Mouse (Mus musculus): Measurements from ENCODE around the gene Syn3. TPM values are rescaled to one million over a fixed set of nuclear protein-coding genes. Genes with fewer than 3 reads are reported as not detected.

The Syn3 gene
- polyA plus RNA-seq, 1 experiment from 2014 or later = 5.9 TPM

DNA sequence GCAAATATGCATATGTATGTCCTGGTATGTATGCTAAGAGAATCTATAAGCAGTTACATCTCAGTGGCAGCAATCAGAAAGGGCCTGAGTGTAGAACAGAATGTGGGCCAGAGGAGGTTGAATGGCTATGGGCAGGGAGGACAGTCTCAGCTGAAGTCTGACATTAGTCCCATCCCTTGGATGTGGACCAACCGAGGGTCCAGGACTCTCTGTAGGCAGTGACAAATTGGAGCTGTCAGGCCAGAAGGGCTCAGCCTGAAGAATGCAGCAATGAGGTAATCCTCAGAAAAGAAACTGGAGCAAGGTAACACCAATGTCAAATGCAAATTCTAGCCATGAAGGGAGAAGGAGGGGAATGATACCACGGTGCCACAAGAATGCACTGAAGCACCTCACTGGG lies 421.4 kb downstream of the Syn3 start:
- WGBS = 73% methylated on average over 2 of the region's 2 CpGs
- no peak overlapping the region for H3K4me2 ChIP-seq (ENCODE audit: low read length)
- H3K4me1 ChIP-seq (replicated peaks; ENCODE audit: insufficient read depth, low read length) = no peaks in the 10 kb centered on the region
- H3K36me3 ChIP-seq (ENCODE audit: insufficient read depth, low read length) = no peaks in the 10 kb centered on the region
- no peak overlapping the region for H3K4me3 ChIP-seq (replicated peaks; ENCODE audit: low read depth, low read length)
- no peaks in the 10 kb centered on the region for H3K27me3 ChIP-seq (ENCODE audit: insufficient read depth, low read length)
- no peak for TF ChIP-seq CTCF (IDR thresholded peaks at IDR 0.05; ENCODE audit: low read depth)
- H3K27ac ChIP-seq = no peak overlapping the region
- DNase-seq (ENCODE audit: low spot score) (no peak), ATAC-seq (replicated peaks; ENCODE audit: low FRiP score, low read depth) (no peak)
- no peak overlapping the region for H3K9ac ChIP-seq (ENCODE audit: low read depth, low read length)
- H3K9me3 ChIP-seq (replicated peaks; ENCODE audit: low read length) = no peaks in the 10 kb centered on the region

DNA sequence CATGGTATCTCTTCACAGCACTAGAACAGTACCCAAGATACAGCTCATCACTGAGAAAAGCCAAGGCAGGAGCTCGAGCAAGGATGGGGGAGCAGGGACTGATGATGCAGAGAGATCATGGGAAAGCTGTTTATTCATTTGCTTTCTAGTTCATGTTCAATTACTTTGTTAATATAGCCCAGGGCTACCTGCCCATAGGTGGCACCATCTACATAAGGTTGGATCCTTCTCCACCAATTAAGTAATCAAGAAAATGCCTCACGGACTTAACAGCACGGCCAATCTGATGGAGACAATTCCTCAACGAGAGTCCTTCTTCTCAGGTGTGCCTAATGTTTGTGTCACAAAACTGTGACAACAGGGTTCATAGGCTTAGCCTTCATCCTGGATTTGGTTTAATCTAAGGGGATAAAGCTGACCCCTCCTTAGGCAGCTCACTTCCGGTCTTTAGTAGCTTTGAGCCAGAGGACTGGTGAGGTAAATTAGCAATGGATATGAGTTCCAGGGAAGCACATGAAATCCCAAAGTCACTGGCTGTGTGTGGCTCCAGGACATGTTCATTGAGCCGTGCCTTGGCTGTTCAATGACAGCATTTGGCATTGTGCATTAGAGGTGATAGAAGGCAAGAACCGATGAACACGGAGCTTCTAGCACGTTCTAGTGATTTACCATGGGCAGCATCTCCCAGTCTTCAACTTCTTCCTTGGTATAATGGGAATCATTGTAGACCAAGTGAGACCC lies 423.6 kb downstream of the Syn3 start:
- TF ChIP-seq CTCF (IDR thresholded peaks at IDR 0.05; ENCODE audit: low read depth) = peak; percentile 68
- no peak for DNase-seq (ENCODE audit: low spot score)
- Histone ChIP-seq H3K4me1 (replicated peaks; ENCODE audit: insufficient read depth, low read length) (no peaks in the 10 kb centered on the region), H3K4me3 (replicated peaks; ENCODE audit: low read depth, low read length) (no peak overlapping the region), H3K4me2 (ENCODE audit: low read length) (no peak overlapping the region), H3K36me3 (ENCODE audit: insufficient read depth, low read length) (no peaks in the 10 kb centered on the region), H3K27me3 (ENCODE audit: insufficient read depth, low read length) (no peaks in the 10 kb centered on the region), H3K27ac (no peak overlapping the region), H3K9ac (ENCODE audit: low read depth, low read length) (no peak overlapping the region), H3K9me3 (replicated peaks; ENCODE audit: low read length) (no peaks in the 10 kb centered on the region)
- 73% methylated on average over 9 of the region's 9 CpGs for WGBS
- no peak for ATAC-seq (replicated peaks; ENCODE audit: low FRiP score, low read depth)

DNA sequence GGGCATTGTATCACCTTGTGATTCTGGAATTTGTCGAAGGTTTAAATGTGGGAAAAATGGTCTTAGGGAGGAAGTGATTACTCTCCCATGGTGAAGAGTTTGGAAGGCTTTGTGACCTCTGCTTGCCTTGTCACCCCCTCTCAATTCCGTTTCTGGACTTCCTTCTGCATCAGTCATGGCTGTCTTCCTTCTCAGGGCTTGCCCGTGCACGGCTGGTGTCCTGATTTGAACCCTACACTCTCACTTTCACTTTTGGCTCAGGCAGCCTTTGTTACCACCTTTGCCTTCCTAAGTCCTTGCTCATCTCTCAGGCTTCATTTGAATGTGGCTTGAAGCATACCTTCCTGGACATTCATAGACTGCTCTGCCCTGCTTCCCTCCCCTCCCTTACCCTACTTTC lies 424.6 kb downstream of the Syn3 start:
- no peak for TF ChIP-seq CTCF (IDR thresholded peaks at IDR 0.05; ENCODE audit: low read depth)
- no peak for DNase-seq (ENCODE audit: low spot score)
- H3K4me2 ChIP-seq (ENCODE audit: low read length) = no peak overlapping the region
- ATAC-seq (replicated peaks; ENCODE audit: low FRiP score, low read depth) = no peak
- H3K9ac ChIP-seq (ENCODE audit: low read depth, low read length) = no peak overlapping the region
- H3K36me3 ChIP-seq (ENCODE audit: insufficient read depth, low read length) = no peaks in the 10 kb centered on the region
- no peaks in the 10 kb centered on the region for H3K4me1 ChIP-seq (replicated peaks; ENCODE audit: insufficient read depth, low read length)
- H3K4me3 ChIP-seq (replicated peaks; ENCODE audit: low read depth, low read length) = no peak overlapping the region
- WGBS = 68% methylated on average over 4 of the region's 4 CpGs
- H3K27ac ChIP-seq = no peak overlapping the region
- H3K27me3 ChIP-seq (ENCODE audit: insufficient read depth, low read length) = no peaks in the 10 kb centered on the region
- H3K9me3 ChIP-seq (replicated peaks; ENCODE audit: low read length) = no peaks in the 10 kb centered on the region

DNA sequence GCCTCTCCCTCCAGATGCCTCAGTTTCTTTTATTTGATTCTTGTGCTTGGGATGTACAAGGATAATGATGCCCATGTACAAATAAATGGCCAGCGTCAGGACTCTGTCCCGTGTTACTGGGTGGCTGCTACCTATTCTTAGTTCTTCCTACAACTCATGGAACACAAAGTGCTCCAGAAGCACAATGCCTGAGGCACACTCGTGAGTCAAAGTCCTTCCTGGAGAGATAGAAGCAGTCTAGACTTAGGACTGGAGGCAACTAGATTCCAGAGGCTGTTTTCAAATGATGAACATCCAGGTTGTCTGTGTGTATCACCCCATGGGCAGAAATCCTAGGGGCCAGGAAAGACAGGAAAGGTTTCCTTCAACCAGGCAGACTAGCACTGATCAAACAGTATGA lies 427.9 kb downstream of the Syn3 start:
- ATAC-seq (replicated peaks; ENCODE audit: low FRiP score, low read depth) = no peak
- Histone ChIP-seq H3K9ac (ENCODE audit: low read depth, low read length) (no peak overlapping the region), H3K4me3 (replicated peaks; ENCODE audit: low read depth, low read length) (no peak overlapping the region), H3K27ac (no peak overlapping the region), H3K9me3 (replicated peaks; ENCODE audit: low read length) (no peaks in the 10 kb centered on the region), H3K4me2 (ENCODE audit: low read length) (no peak overlapping the region), H3K36me3 (ENCODE audit: insufficient read depth, low read length) (no peaks in the 10 kb centered on the region), H3K27me3 (ENCODE audit: insufficient read depth, low read length) (no peaks in the 10 kb centered on the region), H3K4me1 (replicated peaks; ENCODE audit: insufficient read depth, low read length) (no peaks in the 10 kb centered on the region)
- DNase-seq (ENCODE audit: low spot score) = no peak
- TF ChIP-seq CTCF (IDR thresholded peaks at IDR 0.05; ENCODE audit: low read depth) = no peak
- 85% methylated on average over 3 of the region's 3 CpGs for WGBS

DNA sequence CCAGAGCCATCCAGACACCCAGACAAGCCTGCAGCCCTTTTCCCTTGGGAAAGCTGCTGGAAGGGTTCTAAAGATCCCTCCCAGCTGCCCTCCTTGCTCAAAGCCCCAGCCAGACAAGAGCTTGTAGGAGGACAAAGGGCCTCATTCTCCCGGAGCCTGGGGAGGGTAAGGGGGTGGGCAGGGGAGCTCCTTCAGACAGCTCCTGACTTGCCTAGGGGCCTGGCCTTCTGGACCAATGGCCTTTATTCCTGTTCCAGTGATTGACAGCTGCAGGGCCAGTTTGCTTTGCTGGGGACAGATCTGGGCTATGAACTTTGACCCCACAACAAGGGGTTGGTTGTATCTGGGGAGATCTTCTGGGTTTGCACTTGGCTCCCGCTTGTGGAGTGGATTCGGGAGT lies 429.4 kb downstream of the Syn3 start:
- no peak overlapping the region for H3K4me3 ChIP-seq (replicated peaks; ENCODE audit: low read depth, low read length)
- no peak overlapping the region for H3K27ac ChIP-seq
- no peak for TF ChIP-seq CTCF (IDR thresholded peaks at IDR 0.05; ENCODE audit: low read depth)
- no peaks in the 10 kb centered on the region for H3K9me3 ChIP-seq (replicated peaks; ENCODE audit: low read length)
- WGBS = 41% methylated on average over 3 of the region's 3 CpGs
- DNase-seq (ENCODE audit: low spot score) (no peak), ATAC-seq (replicated peaks; ENCODE audit: low FRiP score, low read depth) (no peak)
- H3K4me1 ChIP-seq (replicated peaks; ENCODE audit: insufficient read depth, low read length) = no peaks in the 10 kb centered on the region; the same call in 1 of the 2 replicates
- no peaks in the 10 kb centered on the region for H3K27me3 ChIP-seq (ENCODE audit: insufficient read depth, low read length)
- H3K4me2 ChIP-seq (ENCODE audit: low read length) = no peak overlapping the region
- no peak overlapping the region for H3K9ac ChIP-seq (ENCODE audit: low read depth, low read length)
- no peaks in the 10 kb centered on the region for H3K36me3 ChIP-seq (ENCODE audit: insufficient read depth, low read length)

DNA sequence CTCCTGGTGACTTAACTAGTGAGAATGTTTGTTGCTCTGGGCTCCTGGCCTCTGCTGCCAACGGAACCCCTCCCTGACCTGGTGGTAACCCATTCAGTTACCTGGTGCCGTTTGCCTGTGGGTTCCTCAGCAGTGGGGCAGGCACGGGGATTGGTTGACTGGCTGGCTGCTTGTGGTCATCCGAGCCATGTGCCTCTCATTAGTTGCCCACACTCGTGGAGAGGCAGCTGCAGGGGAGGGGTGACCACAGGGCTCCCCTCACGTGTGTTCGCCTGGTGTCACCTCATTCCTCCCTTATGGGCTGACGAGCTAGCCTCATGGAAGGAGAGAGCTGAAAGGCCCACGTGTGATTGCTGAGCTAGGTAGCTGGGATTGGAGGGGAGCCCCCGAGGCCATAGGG lies 430.8 kb downstream of the Syn3 start:
- WGBS = 65% methylated on average over 10 of the region's 10 CpGs
- DNase-seq (ENCODE audit: low spot score) = no peak

DNA sequence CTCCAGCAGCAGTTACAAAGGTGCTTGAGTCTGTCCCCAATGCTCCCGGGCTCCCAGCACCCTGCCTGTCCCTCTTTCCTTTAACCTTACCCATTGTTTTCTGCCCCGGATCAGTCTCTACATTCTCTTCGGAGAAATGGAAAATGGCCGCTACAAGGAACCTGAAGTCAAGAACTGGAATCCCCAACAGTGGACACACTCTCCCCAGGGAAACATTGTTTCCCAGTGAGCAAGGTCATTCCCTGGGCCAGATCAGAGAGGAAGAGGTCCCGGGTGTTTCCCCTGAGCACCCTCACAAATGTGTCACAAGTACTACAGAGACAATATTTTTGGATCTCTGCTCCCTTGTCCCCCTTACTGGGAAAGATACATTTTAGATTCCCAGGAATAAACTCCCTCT lies 432.0 kb downstream of the Syn3 start:
- ATAC-seq (replicated peaks; ENCODE audit: low FRiP score, low read depth) = no peak
- WGBS = 75% methylated on average over 5 of the region's 5 CpGs

More for the DNA sequence above, 430.8 kb downstream of the Syn3 start:
- no peak for ATAC-seq (replicated peaks; ENCODE audit: low FRiP score, low read depth)
- no peak overlapping the region for H3K27ac ChIP-seq
- no peaks in the 10 kb centered on the region for H3K27me3 ChIP-seq (ENCODE audit: insufficient read depth, low read length)
- H3K9me3 ChIP-seq (replicated peaks; ENCODE audit: low read length) = no peaks in the 10 kb centered on the region
- H3K4me3 ChIP-seq (replicated peaks; ENCODE audit: low read depth, low read length) = no peak overlapping the region
- H3K4me1 ChIP-seq (replicated peaks; ENCODE audit: insufficient read depth, low read length) = no peaks in the 10 kb centered on the region; the same call in 1 of the 2 replicates
- H3K36me3 ChIP-seq (ENCODE audit: insufficient read depth, low read length) = no peaks in the 10 kb centered on the region
- H3K4me2 ChIP-seq (ENCODE audit: low read length) = no peak overlapping the region
- no peak overlapping the region for H3K9ac ChIP-seq (ENCODE audit: low read depth, low read length)
- no peak for TF ChIP-seq CTCF (IDR thresholded peaks at IDR 0.05; ENCODE audit: low read depth)

More for the DNA sequence above, 432.0 kb downstream of the Syn3 start:
- H3K4me2 ChIP-seq (ENCODE audit: low read length) = no peak overlapping the region
- H3K4me3 ChIP-seq (replicated peaks; ENCODE audit: low read depth, low read length) = no peak overlapping the region
- no peaks in the 10 kb centered on the region for H3K27me3 ChIP-seq (ENCODE audit: insufficient read depth, low read length)
- no peaks in the 10 kb centered on the region for H3K36me3 ChIP-seq (ENCODE audit: insufficient read depth, low read length)
- no peaks in the 10 kb centered on the region for H3K9me3 ChIP-seq (replicated peaks; ENCODE audit: low read length)
- no peaks in the 10 kb centered on the region; the same call in 1 of the 2 replicates for H3K4me1 ChIP-seq (replicated peaks; ENCODE audit: insufficient read depth, low read length)
- no peak for TF ChIP-seq CTCF (IDR thresholded peaks at IDR 0.05; ENCODE audit: low read depth)
- no peak for DNase-seq (ENCODE audit: low spot score)
- H3K27ac ChIP-seq = no peak overlapping the region
- H3K9ac ChIP-seq (ENCODE audit: low read depth, low read length) = no peak overlapping the region

Measured in kidney, postnatal 0 days (tissue).